ENCODE assay signal across 9 mouse cellular contexts in genomic region chr15:100469189-100469545, GRCm38 (mm10). TPM values are rescaled to one million over a fixed set of nuclear protein-coding genes. Genes with fewer than 3 reads are reported as not detected.
DNase-seq lines count a peak whose midpoint lies in the region; ATAC-seq and TF ChIP-seq lines count a peak whose summit lies in the region.
"Had no signal": no experiment of that assay in that cellular context is flagged by ENCODE, and none has a peak within 500 bp of the region (broad histone marks: within the 10 kb centered on the region; RNA-seq: fewer than 3 reads in every experiment).

No protein-coding gene starts in this region.

- no peaks in the 10 kb centered on the region for H3K9me3 ChIP-seq in embryonic facial prominence, embryonic 12.5 days
- H3K9me3 ChIP-seq in intestine, embryonic 15.5 days = no peaks in the 10 kb centered on the region

- H3ac ChIP-seq in myocyte (ENCODE audit: control insufficient read depth, insufficient read length) = peak overlapping the region; percentile 50

- peaks cover 26% of the 10 kb centered on the region for H3K4me1 ChIP-seq in liver, adult 2 months (ENCODE audit: control insufficient read depth, insufficient read depth, low read length)
- peaks cover 17% of the 10 kb centered on the region for H3K4me1 ChIP-seq in embryonic facial prominence, embryonic 12.5 days
- peaks cover 19% of the 10 kb centered on the region for H3K4me1 ChIP-seq in intestine, embryonic 15.5 days (replicated peaks)

- peak overlapping the region; percentile 91 for H3K9ac ChIP-seq in liver, adult 2 months (ENCODE audit: low read depth, low read length)
- peak overlapping the region; percentile 74 for H3K9ac ChIP-seq in embryonic facial prominence, embryonic 12.5 days
- H3K9ac ChIP-seq in intestine, embryonic 15.5 days = peak overlapping the region; percentile 93

- peak; percentile 35 for ATAC-seq in embryonic facial prominence, embryonic 12.5 days (ENCODE audit: insufficient number of reproducible peaks, insufficient read depth, low FRiP score, low TSS enrichment)
- no peak; the same call in 1 of the 2 replicates for ATAC-seq in intestine, embryonic 15.5 days

- DNase-seq in liver, adult 2 months (ENCODE audit: extremely low read depth, low read depth, low spot score) = peak; percentile 30
- DNase-seq in liver = no peak
- DNase-seq in thymus, postnatal 4 days = no peak
- no peak for DNase-seq in cerebellum, adult 11 months
- no peak for DNase-seq in cerebellum, adult 11-12 months

- no peak for TF ChIP-seq CTCF in liver, adult 2 months (IDR thresholded peaks at IDR 0.05; ENCODE audit: low read depth, low read length)

- H3K4me3 ChIP-seq in liver, adult 2 months (ENCODE audit: insufficient read depth, low read depth, low read length) = peak overlapping the region; percentile 88
- H3K4me3 ChIP-seq in embryonic facial prominence, embryonic 12.5 days = peak overlapping the region; percentile 80
- peak overlapping the region; percentile 92 for H3K4me3 ChIP-seq in intestine, embryonic 15.5 days (replicated peaks)
- peak overlapping the region; percentile 52 for H3K4me3 ChIP-seq in myocyte

- no peak for TF ChIP-seq POLR2A in liver, adult 2 months (IDR thresholded peaks at IDR 0.05; ENCODE audit: extremely low read depth, insufficient read depth, low read length)
- no peak for TF ChIP-seq POLR2A in myocyte (IDR thresholded peaks at IDR 0.05; ENCODE audit: insufficient read length, low read depth)

- WGBS in liver, adult 2 months = 1% methylated on average over 19 of the region's 19 CpGs
- under 1% methylated on average over 16 of the region's 19 CpGs for WGBS in embryonic facial prominence, embryonic 12.5 days
- 0% methylated on average over 19 of the region's 19 CpGs for WGBS in intestine, embryonic 15.5 days

- H3K27ac ChIP-seq in liver, adult 2 months (replicated peaks; ENCODE audit: insufficient read depth, low read depth, low read length) = peak overlapping the region; percentile 90
- peak overlapping the region; percentile 60; the same call in 1 of the 2 replicates for H3K27ac ChIP-seq in embryonic facial prominence, embryonic 12.5 days
- H3K27ac ChIP-seq in intestine, embryonic 15.5 days = peak overlapping the region; percentile 90

- H3K79me2 ChIP-seq in liver, adult 2 months (ENCODE audit: control insufficient read depth, insufficient read depth, low read length) = no peaks in the 10 kb centered on the region
- no peaks in the 10 kb centered on the region for H3K79me2 ChIP-seq in myocyte (ENCODE audit: control insufficient read depth, insufficient read depth)

- no peaks in the 10 kb centered on the region for H3K27me3 ChIP-seq in liver, adult 2 months (ENCODE audit: control insufficient read depth, insufficient read depth, low read length)
- H3K27me3 ChIP-seq in embryonic facial prominence, embryonic 12.5 days = no peaks in the 10 kb centered on the region
- no peaks in the 10 kb centered on the region for H3K27me3 ChIP-seq in intestine, embryonic 15.5 days (replicated peaks)
- no peaks in the 10 kb centered on the region for H3K27me3 ChIP-seq in myocyte (ENCODE audit: control insufficient read depth, insufficient read depth, insufficient read length)

- peaks cover 2% of the 10 kb centered on the region; the same call in 1 of the 2 replicates for H3K36me3 ChIP-seq in liver, adult 2 months (ENCODE audit: control insufficient read depth, insufficient read depth, low read length)
- peaks cover 22% of the 10 kb centered on the region for H3K36me3 ChIP-seq in embryonic facial prominence, embryonic 12.5 days
- H3K36me3 ChIP-seq in intestine, embryonic 15.5 days = no peaks in the 10 kb centered on the region
- peaks cover 3% of the 10 kb centered on the region for H3K36me3 ChIP-seq in myocyte (ENCODE audit: control insufficient read depth, insufficient read depth)

- peak overlapping the region; percentile 82 for H3K4me2 ChIP-seq in embryonic facial prominence, embryonic 12.5 days (replicated peaks)
- peak overlapping the region; percentile 87 for H3K4me2 ChIP-seq in intestine, embryonic 15.5 days (replicated peaks)
- peak overlapping the region; percentile 83 for H3K4me2 ChIP-seq in myocyte (ENCODE audit: low read depth)

TF ChIP-seq in myocyte, 11 proteins besides CTCF, POLR2A, EP300 and RAD21:
- TF ChIP-seq MYOG (IDR thresholded peaks at IDR 0.05; ENCODE audit: control insufficient read depth in 1 of 3, insufficient read depth in 1 of 3, insufficient read length in 2 of 3, low read depth in 2 of 3) (no peak), E2F4 (IDR thresholded peaks at IDR 0.05; ENCODE audit: insufficient read depth) (no peak), MAX (IDR thresholded peaks at IDR 0.05; ENCODE audit: low read depth) (no peak), CEBPB (IDR thresholded peaks at IDR 0.05; ENCODE audit: insufficient read depth, poor library complexity, severe bottlenecking) (no peak), TCF12 (IDR thresholded peaks at IDR 0.05; ENCODE audit: insufficient read depth, poor library complexity, severe bottlenecking) (no peak), TCF3 (IDR thresholded peaks at IDR 0.05; ENCODE audit: insufficient read length, low read depth) (no peak), REST (IDR thresholded peaks at IDR 0.05; ENCODE audit: insufficient read depth, insufficient read length) (no peak), USF1 (IDR thresholded peaks at IDR 0.05; ENCODE audit: low read depth) (no peak), POLR2AphosphoS2 (IDR thresholded peaks at IDR 0.05; ENCODE audit: insufficient read length, low read depth) (no peak), SRF (IDR thresholded peaks at IDR 0.05; ENCODE audit: control insufficient read depth, insufficient read length, low read depth) (no peak), MYOD1 (IDR thresholded peaks at IDR 0.05; ENCODE audit: control insufficient read depth in 1 of 3, insufficient read length in 2 of 3, low read depth in 2 of 3) (no peak)

RNA-seq across cellular contexts. Expression of gene Letmd1, which starts 0.3 kb away (rescaled TPM):
- total RNA-seq in liver, adult 2 months (2014; rRNA removed) = 18.7 and 21.1 TPM in 2 replicates
- 38.7 and 39.9 TPM in 2 replicates for polyA plus RNA-seq in liver, adult 2 months (2012; rRNA removed)
- 35.3 and 37.3 TPM in 2 replicates for polyA plus RNA-seq in embryonic facial prominence, embryonic 12.5 days (2016; fragmentation: Nextera tagmentation; extraction: Ambion mirVana)
- 31.2 and 32.9 TPM in 2 replicates for polyA plus RNA-seq in intestine, embryonic 15.5 days (2015; fragmentation: Nextera tagmentation; extraction: Ambion mirVana)
- polyA plus RNA-seq in myocyte (2012; fragmentation: generic; extraction: Trizol) = 24.8 TPM

RNA-seq across cellular contexts. Expression of gene Csrnp2, which starts 26.1 kb away (rescaled TPM):
- 0.92 and 1.1 TPM in 2 replicates for total RNA-seq in liver, adult 2 months (2014; rRNA removed)
- 0.78 and 1.1 TPM in 2 replicates for polyA plus RNA-seq in liver, adult 2 months (2012; rRNA removed)
- polyA plus RNA-seq in embryonic facial prominence, embryonic 12.5 days (2016; fragmentation: Nextera tagmentation; extraction: Ambion mirVana) = 32.8 and 34.9 TPM in 2 replicates
- polyA plus RNA-seq in intestine, embryonic 15.5 days (2015; fragmentation: Nextera tagmentation; extraction: Ambion mirVana) = 7.7 and 8.7 TPM in 2 replicates
- 9.2 TPM for polyA plus RNA-seq in myocyte (2012; fragmentation: generic; extraction: Trizol)

RNA-seq across cellular contexts. Expression of gene Slc11a2, which starts 44.3 kb away (rescaled TPM):
- total RNA-seq in liver, adult 2 months (2014; rRNA removed) = 14.5 and 22.3 TPM in 2 replicates
- polyA plus RNA-seq in liver, adult 2 months (2012; rRNA removed) = 23.2 and 25.2 TPM in 2 replicates
- 22.3 and 23.0 TPM in 2 replicates for polyA plus RNA-seq in embryonic facial prominence, embryonic 12.5 days (2016; fragmentation: Nextera tagmentation; extraction: Ambion mirVana)
- 29.8 and 29.9 TPM in 2 replicates for polyA plus RNA-seq in intestine, embryonic 15.5 days (2015; fragmentation: Nextera tagmentation; extraction: Ambion mirVana)
- 48.2 TPM for polyA plus RNA-seq in myocyte (2012; fragmentation: generic; extraction: Trizol)

RNA-seq across cellular contexts. Expression of gene Gm5475, which starts 47.2 kb away (rescaled TPM):
- not detected in 2 replicates for total RNA-seq in liver, adult 2 months (2014; rRNA removed)
- not detected in 2 replicates for polyA plus RNA-seq in liver, adult 2 months (2012; rRNA removed)
- 0.12 and 0.14 TPM in 2 replicates for polyA plus RNA-seq in embryonic facial prominence, embryonic 12.5 days (2016; fragmentation: Nextera tagmentation; extraction: Ambion mirVana)
- 0.13 and 0.19 TPM in 2 replicates for polyA plus RNA-seq in intestine, embryonic 15.5 days (2015; fragmentation: Nextera tagmentation; extraction: Ambion mirVana)
- 0.05 TPM for polyA plus RNA-seq in myocyte (2012; fragmentation: generic; extraction: Trizol)
- total RNA-seq: neutrophil, adult 5-6 weeks had no signal
